Mouse (Mus musculus) limb, embryonic 11.5 days (tissue): Measurements from ENCODE around the gene Hivep1. TPM values are rescaled to one million over a fixed set of nuclear protein-coding genes. Genes with fewer than 3 reads are reported as not detected.

Experiments used
- ATAC-seq: fragments of 200-750 bp; cut with Nextera tagmentation; 2 replicates; pipeline ENCODE4 v1.8.0; 2017; ENCODE audit warnings: low read depth; ENCODE audit not compliant: insufficient number of reproducible peaks, low FRiP score, low TSS enrichment
- DNase-seq: peaks from one replicate; pipeline ENCODE4 v3.0.0-alpha.2; 2015; ENCODE audit warnings: low spot score
- H3K27ac ChIP-seq: fragments of 300-500 bp; sonication (generic); replicated peaks from 2 replicates; pipeline ENCODE4 v1.5.1; 2014; ENCODE audit warnings: low read depth, mild to moderate bottlenecking, low read length
- H3K27me3 ChIP-seq: fragments of 300-500 bp; sonication (generic); 2 replicates; pipeline ENCODE4 v1.6.1; 2014; ENCODE audit warnings: mild to moderate bottlenecking, low read length, mixed read lengths; ENCODE audit not compliant: control insufficient read depth, insufficient read depth
- H3K36me3 ChIP-seq: fragments of 300-500 bp; sonication (generic); 2 replicates; pipeline ENCODE4 v1.6.1; 2014; ENCODE audit warnings: mild to moderate bottlenecking, low read length, moderate library complexity, mixed read lengths; ENCODE audit not compliant: control insufficient read depth, insufficient read depth
- H3K4me1 ChIP-seq: fragments of 300-500 bp; sonication (generic); 2 replicates; pipeline ENCODE4 v1.6.1; 2014; ENCODE audit warnings: low read length, mixed read lengths; ENCODE audit not compliant: control insufficient read depth, insufficient read depth
- H3K4me2 ChIP-seq: fragments of 300-500 bp; sonication (generic); 2 replicates; pipeline ENCODE4 v1.6.1; 2014; ENCODE audit warnings: low read depth, mild to moderate bottlenecking, moderate library complexity; ENCODE audit not compliant: severe bottlenecking
- H3K4me3 ChIP-seq: fragments of 300-500 bp; sonication (generic); 2 replicates; pipeline ENCODE4 v1.5.1; 2014; ENCODE audit warnings: low read depth, low read length
- H3K9ac ChIP-seq: fragments of 300-500 bp; sonication (generic); 2 replicates; pipeline ENCODE4 v1.6.1; 2014; ENCODE audit warnings: mild to moderate bottlenecking, low read length
- H3K9me3 ChIP-seq: fragments of 300-500 bp; sonication (generic); 2 replicates; pipeline ENCODE4 v1.6.1; 2016; ENCODE audit warnings: low read length; ENCODE audit not compliant: control insufficient read depth
- WGBS: fragments of 180-500 bp; shearing (Covaris S2); extraction: QIAGEN DNeasy Blood & Tissue Kit; methylation state at CpG from one replicate; pipeline ENCODE4 v1.1.7; 2014; 5-methylcytosine and 5-hydroxymethylcytosine counted together
- polyA plus RNA-seq: library from polyadenylated mRNA; unstranded; fragments of >200 nt; fragmentation: Nextera tagmentation; extraction: Ambion mirVana; gene quantifications from 2 replicates; pipeline ENCODE4 v1.2.1, GENCODE M21; 2014

The Hivep1 gene
- polyA plus RNA-seq, 1 experiment from 2014 or later, result 8.7 TPM

DNA sequence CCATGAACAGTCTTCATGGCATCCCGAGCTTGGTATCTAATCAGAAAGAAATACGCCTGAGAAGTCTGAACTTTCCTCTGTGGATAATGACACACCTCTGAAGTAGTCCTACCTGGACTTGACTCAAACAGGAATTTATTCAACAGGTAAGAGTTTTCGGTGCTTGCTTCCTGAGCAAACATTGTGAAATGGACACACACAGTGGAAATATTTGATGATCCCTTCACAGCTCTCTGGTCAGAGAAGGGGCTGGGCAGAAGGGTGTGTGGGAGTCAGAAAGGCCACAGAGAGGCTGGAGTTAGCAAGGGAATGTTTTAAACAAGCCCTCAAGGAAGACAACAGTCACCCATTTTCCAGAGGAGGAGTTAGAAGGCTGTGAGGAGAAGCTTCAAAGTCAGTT, 186.7 kb downstream of the Hivep1 start:
- Histone ChIP-seq H3K4me3 (no peak overlapping the region), H3K27ac (no peak overlapping the region), H3K36me3 (no peaks in the 10 kb centered on the region), H3K4me1 (no peaks in the 10 kb centered on the region), H3K9ac (no peak overlapping the region), H3K4me2 (no peak overlapping the region), H3K27me3 (no peaks in the 10 kb centered on the region), H3K9me3 (no peaks in the 10 kb centered on the region)
- ATAC-seq, result no peak
- WGBS, result 92% methylated on average over 3 of the region's 3 CpGs
- DNase-seq, result no peak

DNA sequence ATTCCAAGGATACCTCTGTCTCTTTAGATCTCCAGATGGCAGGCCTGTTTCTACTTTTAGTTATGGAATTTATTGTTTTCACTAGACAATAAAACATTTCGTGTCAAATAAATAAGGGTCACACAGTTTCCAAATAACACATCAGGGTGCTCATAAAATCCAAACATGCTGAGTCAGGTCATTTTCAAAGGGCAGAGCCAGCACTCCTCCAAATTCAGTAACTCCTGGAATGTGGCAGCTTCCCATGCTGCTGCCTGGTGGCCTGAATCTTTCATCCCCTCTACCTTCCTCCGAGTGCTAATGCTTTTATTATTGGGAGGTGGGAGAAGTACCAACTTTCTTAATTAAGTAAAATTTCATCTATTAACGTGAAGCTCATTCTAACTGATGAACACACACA, 190.3 kb downstream of the Hivep1 start:
- H3K27me3 ChIP-seq, result no peaks in the 10 kb centered on the region
- H3K4me1 ChIP-seq, result no peaks in the 10 kb centered on the region
- 29% methylated on average over 3 of the region's 3 CpGs for WGBS
- H3K36me3 ChIP-seq, result no peaks in the 10 kb centered on the region
- no peaks in the 10 kb centered on the region for H3K9me3 ChIP-seq
- no peak overlapping the region for H3K27ac ChIP-seq
- no peak overlapping the region for H3K4me2 ChIP-seq
- DNase-seq (no peak), ATAC-seq (no peak)
- no peak overlapping the region for H3K4me3 ChIP-seq
- H3K9ac ChIP-seq, result no peak overlapping the region

Other genes with a start within 250 kb of the Hivep1 start
- not detected in 2 replicates for gene Adtrp, start 204.3 kb upstream of the Hivep1 start, polyA plus RNA-seq
- 0.74 and 0.99 TPM in 2 replicates for gene Edn1, start 249.5 kb downstream of the Hivep1 start, polyA plus RNA-seq